Mouse (Mus musculus): ENCODE data around the gene P3h2. TPM values are rescaled to one million over a fixed set of nuclear protein-coding genes. Genes with fewer than 3 reads are reported as not detected.

The P3h2 gene
- polyA plus RNA-seq (2012; rRNA removed) = 7.3 and 12.4 TPM in 2 replicates

GRCm38 (mm10) chr16:26105115-26105974 lies at the start of gene P3h2:
Gene P3h2, minus strand, starts transcription at chr16:26105784.

